In the genomic region with DNA sequence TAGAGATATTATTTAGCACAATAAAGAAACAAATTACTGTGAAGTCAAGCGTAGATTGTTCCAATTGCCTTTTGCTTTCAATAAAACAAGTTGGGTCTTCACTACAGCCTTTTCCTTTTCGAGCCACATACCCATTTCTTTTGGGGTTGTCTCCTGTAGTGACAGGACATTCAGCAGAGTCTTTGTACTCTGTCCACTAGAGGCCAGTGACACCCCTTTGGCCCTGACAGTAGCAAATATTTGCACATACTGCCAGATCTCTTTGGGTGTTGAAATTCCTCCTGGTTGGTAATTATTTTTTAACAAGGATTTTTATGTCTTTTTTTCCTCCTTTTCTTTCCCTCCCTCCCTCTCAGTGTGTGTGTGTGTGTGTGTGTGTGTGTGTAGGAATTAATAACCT, we compare ENCODE assay signal across 17 mouse cellular contexts. TPM values are rescaled to one million over a fixed set of nuclear protein-coding genes. Genes with fewer than 3 reads are reported as not detected.
DNase-seq lines count a peak whose midpoint lies in the region; ATAC-seq and TF ChIP-seq lines count a peak whose summit lies in the region.
"Had no signal": no experiment of that assay in that cellular context is flagged by ENCODE, and none has a peak within 500 bp of the region (broad histone marks: within the 10 kb centered on the region; RNA-seq: fewer than 3 reads in every experiment).

No protein-coding gene starts in this region.

- H3K4me2 ChIP-seq in liver, embryonic 12.5 days, result no peak overlapping the region
- H3K4me2 ChIP-seq in CH12.LX (ENCODE audit: insufficient read depth, low read depth, poor library complexity, severe bottlenecking), result no peak overlapping the region; the same call in 1 of the 2 replicates
- H3K4me2 ChIP-seq: limb, embryonic 12.5 days; midbrain, embryonic 11.5 days had no signal

- ATAC-seq in liver, embryonic 12.5 days, result no peak
- ATAC-seq: CD4-positive, CD25-positive, alpha-beta regulatory T cell, adult 4 months had no signal

- dilution Hi-C loops in CH12.LX (cut with MboI; ENCODE audit: extremely low pct_ligation_motif_present, extremely low pct_unique_long_range_greater_than_20kb, low sequenced_read_pairs), result no loop called here

- H3K27ac ChIP-seq in liver, adult 2 months (replicated peaks; ENCODE audit: insufficient read depth, low read depth, low read length), result no peak overlapping the region
- H3K27ac ChIP-seq in liver, embryonic 12.5 days, result no peak overlapping the region
- no peak overlapping the region for H3K27ac ChIP-seq in CH12.LX (ENCODE audit: insufficient read depth, low read depth)
- H3K27ac ChIP-seq: limb, embryonic 12.5 days had no signal

- no peaks in the 10 kb centered on the region for H3K36me3 ChIP-seq in liver, adult 2 months (ENCODE audit: control insufficient read depth, insufficient read depth, low read length)
- no peaks in the 10 kb centered on the region for H3K36me3 ChIP-seq in liver, embryonic 12.5 days
- no peaks in the 10 kb centered on the region for H3K36me3 ChIP-seq in CH12.LX (replicated peaks in 1 of 2; ENCODE audit: control insufficient read depth in 1 of 2, insufficient read depth in 1 of 2, low read length in 1 of 2)
- H3K36me3 ChIP-seq: limb, embryonic 12.5 days had no signal

- H3K9me3 ChIP-seq in liver, embryonic 12.5 days (replicated peaks), result no peaks in the 10 kb centered on the region
- no peaks in the 10 kb centered on the region for H3K9me3 ChIP-seq in CH12.LX (replicated peaks; ENCODE audit: low read length)
- H3K9me3 ChIP-seq: limb, embryonic 12.5 days had no signal

- DNase-seq in cerebellum, adult 9-10 months, result peak; percentile 47
- no peak for DNase-seq in cerebellum, adult 11 months
- peak; percentile 79 for DNase-seq in liver, adult 2 months (ENCODE audit: extremely low read depth, low read depth, low spot score)
- no peak for DNase-seq in CH12.LX (ENCODE audit: extremely low read depth)
- peak; percentile 45 to 48 for DNase-seq in cerebellum, postnatal 14 days
- DNase-seq in left cerebral cortex, adult 18-20 months (ENCODE audit: low spot score in 2 of 2), result no peak
- DNase-seq: kidney, postnatal 14 days; lung, postnatal 14 days had no signal

- no peak overlapping the region for H3K4me3 ChIP-seq in liver, adult 2 months (ENCODE audit: insufficient read depth, low read depth, low read length)
- H3K4me3 ChIP-seq in liver, embryonic 12.5 days, result no peak overlapping the region
- no peak overlapping the region for H3K4me3 ChIP-seq in CH12.LX (replicated peaks in 1 of 3; ENCODE audit: low read depth in 2 of 3, low read length in 2 of 3, poor library complexity in 1 of 3)
- H3K4me3 ChIP-seq: erythroblast, embryonic 14.5 days; limb, embryonic 12.5 days had no signal

- no peaks in the 10 kb centered on the region for H3K79me2 ChIP-seq in liver, adult 2 months (ENCODE audit: control insufficient read depth, insufficient read depth, low read length)
- H3K79me2 ChIP-seq in CH12.LX (replicated peaks; ENCODE audit: control insufficient read depth, extremely low read depth, insufficient read depth, poor library complexity, severe bottlenecking), result no peaks in the 10 kb centered on the region

- peak; percentile 29; the same call in 1 of the 2 replicates for TF ChIP-seq CTCF in liver, adult 2 months (IDR thresholded peaks at IDR 0.05; ENCODE audit: low read depth, low read length)
- peak in 1 of 2 experiments; percentile 44; a peak in 2 of 4 replicates for TF ChIP-seq CTCF in CH12.LX (conservative IDR thresholded peaks at IDR 0.05 in 1 of 2, IDR thresholded peaks at IDR 0.05 in 1 of 2; ENCODE audit: low read depth in 2 of 2, low read length in 2 of 2)

- in situ Hi-C loops in CH12.LX (cut with MboI; ENCODE audit: low pct_ligation_motif_present, low pct_unique_long_range_greater_than_20kb, low sequenced_read_pairs), result loop anchor here (25.0 kb wide), 1 partner anchor 799 kb away; no protein-coding TSS in a partner anchor

- no peak for TF ChIP-seq EP300 in CH12.LX (IDR thresholded peaks at IDR 0.05; ENCODE audit: low read length)

- no peak for TF ChIP-seq POLR2A in liver, adult 2 months (IDR thresholded peaks at IDR 0.05; ENCODE audit: extremely low read depth, insufficient read depth, low read length)
- no peak for TF ChIP-seq POLR2A in CH12.LX (IDR thresholded peaks at IDR 0.05; ENCODE audit: low read depth, low read length)

- peaks cover 6% of the 10 kb centered on the region; the same call in 1 of the 2 replicates for H3K27me3 ChIP-seq in liver, adult 2 months (ENCODE audit: control insufficient read depth, insufficient read depth, low read length)
- H3K27me3 ChIP-seq in liver, embryonic 12.5 days (replicated peaks), result peaks cover 18% of the 10 kb centered on the region
- H3K27me3 ChIP-seq in CH12.LX (replicated peaks), result no peaks in the 10 kb centered on the region

- WGBS in liver, adult 2 months, result 24% methylated on average over 2 of the region's 2 CpGs
- 39% methylated on average over 2 of the region's 2 CpGs for WGBS in liver, embryonic 12.5 days (ENCODE audit: insufficient replicate concordance)

- peak; percentile 8 for TF ChIP-seq RAD21 in CH12.LX (IDR thresholded peaks at IDR 0.05; ENCODE audit: low read depth, low read length)

- H3K4me1 ChIP-seq in liver, adult 2 months (ENCODE audit: control insufficient read depth, insufficient read depth, low read length), result peaks cover 2% of the 10 kb centered on the region; the same call in 1 of the 2 replicates
- 0 out of 2 replicates have a peak, but pooled peaks cover 8% of the 10 kb centered on the region for H3K4me1 ChIP-seq in liver, embryonic 12.5 days
- peaks cover 0 to 6% of the 10 kb centered on the region in 2 experiments; a peak in 1 of 4 replicates for H3K4me1 ChIP-seq in CH12.LX (ENCODE audit: control insufficient read depth in 1 of 2, insufficient read depth in 2 of 2)

- no peak overlapping the region for H3K9ac ChIP-seq in liver, adult 2 months (ENCODE audit: low read depth, low read length)
- H3K9ac ChIP-seq in liver, embryonic 12.5 days, result no peak overlapping the region
- H3K9ac ChIP-seq in CH12.LX (ENCODE audit: insufficient read depth, low read depth), result no peak overlapping the region
- H3K9ac ChIP-seq: limb, embryonic 12.5 days had no signal

TF ChIP-seq in CH12.LX, 34 proteins besides CTCF, POLR2A, EP300 and RAD21:
- TF ChIP-seq SIN3A (IDR thresholded peaks at IDR 0.05; ENCODE audit: low read length) (no peak), MAFK (IDR thresholded peaks at IDR 0.05; ENCODE audit: insufficient replicate concordance, low read length) (no peak), TBP (conservative IDR thresholded peaks at IDR 0.05; ENCODE audit: low read depth, low read length) (no peak), NELFE (IDR thresholded peaks at IDR 0.05; ENCODE audit: low read depth, low read length) (no peak), UBTF (IDR thresholded peaks at IDR 0.05; ENCODE audit: low read depth, low read length) (no peak), ZC3H11A (IDR thresholded peaks at IDR 0.05; ENCODE audit: low read depth, low read length) (no peak), ZKSCAN1 (IDR thresholded peaks at IDR 0.05; ENCODE audit: borderline replicate concordance, low read depth, low read length) (no peak), MAX (IDR thresholded peaks at IDR 0.05; ENCODE audit: low read length) (no peak), HCFC1 (IDR thresholded peaks at IDR 0.05; ENCODE audit: low read depth, low read length) (no peak), ETS1 (conservative IDR thresholded peaks at IDR 0.05; ENCODE audit: low read depth, low read length) (no peak), USF2 (conservative IDR thresholded peaks at IDR 0.05; ENCODE audit: low read depth, low read length) (no peak), SMC3 (IDR thresholded peaks at IDR 0.05; ENCODE audit: low read depth, low read length) (no peak), JUN (IDR thresholded peaks at IDR 0.05; ENCODE audit: insufficient read depth, low read depth, low read length) (no peak), BHLHE40 (IDR thresholded peaks at IDR 0.05; ENCODE audit: low read depth, low read length) (no peak), MEF2A (IDR thresholded peaks at IDR 0.05; ENCODE audit: borderline replicate concordance, low read depth, low read length) (no peak), MAZ (IDR thresholded peaks at IDR 0.05; ENCODE audit: low read depth, low read length) (no peak)

RNA-seq across cellular contexts. Expression of a gene that starts 31.0 kb away (rescaled TPM):
- not detected in 2 replicates for total RNA-seq in liver, adult 2 months (2014; rRNA removed)
- not detected in 2 replicates for polyA plus RNA-seq in liver, adult 2 months (2012; rRNA removed)
- polyA plus RNA-seq in liver, embryonic 12.5 days (2016; fragmentation: Nextera tagmentation; extraction: Ambion mirVana), result not detected in 2 replicates
- total RNA-seq in CH12.LX (2012; rRNA removed) (not detected in 2 replicates), CH12.LX (2014; rRNA removed) (not detected in 2 replicates)
- polyA plus RNA-seq in CH12.LX (2012; ENCODE audit: insufficient read length, low read depth), result not detected in 2 replicates
- total RNA-seq in left cerebral cortex, adult 18-20 months (2021), result 1 to 10 TPM; 1.7 to 1.9 TPM
- total RNA-seq: adrenal gland, postnatal 4 days; heart, adult 18-20 months; heart, postnatal 14 days had no signal
- polyA plus RNA-seq: CD4-positive, CD25-positive, alpha-beta regulatory T cell, adult 4 months; erythroblast, embryonic 14.5 days; limb, embryonic 12.5 days; midbrain, embryonic 11.5 days; thymus, postnatal 0 days had no signal

Comparison
In these comparisons a context has a peak if more than half of its experiments do, and no peak if none do; other contexts are left out.
1. DNase-seq: peak in cerebellum, adult 9-10 months (single experiment), liver, adult 2 months (single experiment) and cerebellum, postnatal 14 days (2 of 2); none in cerebellum, adult 11 months (single experiment), CH12.LX (single experiment) and left cerebral cortex, adult 18-20 months (0 of 2).